Mouse (Mus musculus) erythroblast, embryonic 14.5 days (primary cell): Measurements from ENCODE around the gene Dscaml1.

ENCODE experiments used
- GATA1 ChIP-seq: IDR thresholded peaks from 2 replicates; pipeline ENCODE4 v1.6.1; 2012; ENCODE audit warnings: low read length, inconsistent platforms, mixed read lengths
- TAL1 ChIP-seq: IDR thresholded peaks from 3 replicates; pipeline ENCODE4 v1.6.1; 2012; ENCODE audit warnings: low read length, inconsistent platforms, mixed read lengths

DNA sequence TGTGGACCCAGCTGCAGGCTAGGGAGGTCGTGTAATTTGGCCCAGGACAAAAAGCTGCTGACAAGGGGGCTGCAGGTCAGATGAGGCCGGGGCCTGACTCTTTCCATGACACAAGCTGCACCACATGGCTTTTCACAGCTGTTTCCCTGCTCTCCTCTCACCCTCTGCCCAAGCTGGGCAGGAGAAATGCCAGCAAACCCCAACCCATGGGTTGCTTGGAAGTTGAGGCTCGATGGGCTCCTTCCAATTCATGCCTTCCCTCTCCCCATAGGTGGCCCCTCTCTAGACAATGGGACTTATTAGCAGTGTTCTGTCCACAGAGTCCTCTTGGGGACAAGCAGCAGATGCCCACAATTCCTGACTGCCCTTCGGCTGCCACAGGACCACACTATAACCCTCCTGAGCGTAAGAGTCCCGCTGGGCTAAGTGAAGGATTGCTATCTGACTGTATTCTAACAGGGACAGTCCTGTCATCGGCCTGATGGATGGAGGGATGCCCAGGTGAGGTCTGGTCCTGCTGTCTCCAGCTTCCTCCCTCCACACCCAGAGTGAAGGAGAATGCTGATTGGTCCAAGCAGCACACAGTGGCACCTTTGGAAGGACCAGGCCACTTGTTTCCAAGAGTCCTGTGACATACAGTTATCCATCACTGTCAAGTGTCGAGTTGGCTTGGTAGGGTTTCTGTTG, 365.2 kb downstream of the Dscaml1 start:
- TF ChIP-seq GATA1: no peak
- no peak for TF ChIP-seq TAL1
